Mouse (Mus musculus) limb, embryonic 10.5 days (tissue): ENCODE measurements around the gene Maco1. TPM values are rescaled to one million over a fixed set of nuclear protein-coding genes. Genes with fewer than 3 reads are reported as not detected.
A peak's percentile ranks its signal among the peaks of the same experiment; 100 is the strongest.

Experiments
- DNase-seq: peaks from one replicate; pipeline ENCODE4 v3.0.0-alpha.2; 2017; ENCODE audit warnings: low spot score
- H3K27ac ChIP-seq: fragments of 300-500 bp; sonication (generic); 2 replicates; pipeline ENCODE4 v1.5.1; 2016; ENCODE audit warnings: mild to moderate bottlenecking
- H3K27me3 ChIP-seq: fragments of 300-500 bp; sonication (generic); 2 replicates; pipeline ENCODE4 v1.6.1; 2016; ENCODE audit warnings: low read depth, mild to moderate bottlenecking; ENCODE audit not compliant: poor library complexity, severe bottlenecking
- H3K36me3 ChIP-seq: fragments of 300-500 bp; sonication (generic); 2 replicates; pipeline ENCODE4 v1.6.1; 2016; ENCODE audit warnings: mild to moderate bottlenecking, moderate library complexity
- H3K4me1 ChIP-seq: fragments of 300-500 bp; sonication (generic); 2 replicates; pipeline ENCODE4 v1.6.1; 2016
- H3K4me3 ChIP-seq: fragments of 300-500 bp; sonication (generic); 2 replicates; pipeline ENCODE4 v1.5.1; 2016; ENCODE audit warnings: mild to moderate bottlenecking, moderate library complexity
- H3K9me3 ChIP-seq: fragments of 300-500 bp; sonication (generic); replicated peaks from 2 replicates; pipeline ENCODE4 v1.6.1; 2016; ENCODE audit warnings: mild to moderate bottlenecking
- WGBS: fragments of 180-500 bp; shearing (Covaris S2); methylation state at CpG from one replicate; pipeline ENCODE4 v1.1.7; 2016; 5-methylcytosine and 5-hydroxymethylcytosine counted together
- polyA plus RNA-seq: library from polyadenylated mRNA; unstranded; fragments of >200 nt; fragmentation: Nextera tagmentation; extraction: Ambion mirVana; gene quantifications from 2 replicates; pipeline ENCODE4 v1.2.1, GENCODE M21; 2016

The Maco1 gene
- polyA plus RNA-seq, 1 experiment from 2014 or later, result 48.2 TPM

DNA sequence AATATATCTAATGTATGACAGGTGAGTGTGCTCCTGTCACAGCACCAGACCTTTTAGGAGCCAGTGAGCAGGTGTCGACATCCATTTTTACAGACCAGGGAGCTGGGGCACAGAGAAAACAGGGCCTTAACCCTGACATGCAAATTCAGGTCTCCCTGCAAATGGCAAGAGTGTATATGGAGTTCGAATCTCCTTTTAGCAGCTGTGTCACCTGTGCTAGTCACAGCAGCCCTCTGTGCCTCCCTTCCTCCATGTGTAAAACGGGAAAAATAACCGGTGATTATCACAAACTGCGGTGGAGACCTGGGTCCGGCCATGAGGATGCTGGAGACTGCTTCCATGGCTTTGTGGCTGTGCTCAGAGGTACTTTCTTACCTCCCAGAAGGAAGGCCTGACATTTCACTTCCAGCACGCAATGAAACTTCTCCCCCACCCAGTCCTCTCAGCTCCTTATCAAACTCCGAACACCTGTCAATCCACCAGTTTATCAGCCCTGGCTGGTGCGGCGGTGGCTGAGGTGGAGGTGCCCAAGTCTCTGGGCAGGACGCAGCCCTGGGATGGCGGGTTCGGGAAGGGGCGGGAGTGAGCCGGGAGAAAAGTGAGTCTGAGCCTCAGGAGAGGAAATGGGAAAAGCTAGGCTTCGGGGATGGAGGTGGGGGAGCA is 16.1 kb upstream of the Maco1 start:
- Histone ChIP-seq H3K4me1 (peaks cover 22% of the 10 kb centered on the region), H3K9me3 (no peaks in the 10 kb centered on the region), H3K36me3 (no peaks in the 10 kb centered on the region), H3K27ac (0 out of 2 replicates have a peak overlapping the region, but pooled peaks have one; percentile 38), H3K4me3 (peak overlapping the region; percentile 32), H3K27me3 (peaks cover 50% of the 10 kb centered on the region)
- peak; percentile 47 for DNase-seq
- 11% methylated on average over 16 of the region's 16 CpGs for WGBS

GRCm38 (mm10) chr4:134868490-134868889 is 15.3 kb upstream of the Maco1 start:
- Histone ChIP-seq H3K9me3 (no peaks in the 10 kb centered on the region), H3K27me3 (peaks cover 50% of the 10 kb centered on the region), H3K4me3 (no peak overlapping the region; the same call in 1 of the 2 replicates), H3K36me3 (no peaks in the 10 kb centered on the region), H3K4me1 (peaks cover 22% of the 10 kb centered on the region), H3K27ac (no peak overlapping the region)
- DNase-seq, result no peak
- 26% methylated on average over 8 of the region's 9 CpGs for whole genome bisulfite sequencing

DNA sequence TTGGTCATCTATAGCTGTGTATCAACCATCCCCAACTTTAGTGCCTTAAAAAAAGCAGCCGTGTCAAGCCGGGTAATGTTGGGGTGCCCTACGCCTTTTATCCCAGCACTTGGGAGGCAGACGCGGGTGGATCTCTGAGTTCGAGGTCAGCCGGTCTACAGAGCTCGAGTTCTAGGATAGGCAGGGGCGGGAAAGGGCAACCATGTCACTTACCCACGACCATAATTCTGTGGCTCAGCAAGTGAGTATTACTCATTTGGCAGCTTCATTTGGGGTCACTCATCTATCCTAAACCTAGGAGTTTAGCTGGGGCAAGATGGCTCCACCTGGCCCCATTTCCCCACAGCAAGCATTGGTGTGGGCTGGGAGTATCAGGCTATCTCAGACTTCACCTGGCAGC is 14.9 kb upstream of the Maco1 start:
- WGBS, result 90% methylated on average over 10 of the region's 10 CpGs

GRCm38 (mm10) chr4:134867661-134868060 is 14.5 kb upstream of the Maco1 start:
- 93% methylated on average over 8 of the region's 8 CpGs for WGBS
- Histone ChIP-seq H3K27me3 (peaks cover 50% of the 10 kb centered on the region), H3K36me3 (no peaks in the 10 kb centered on the region), H3K27ac (no peak overlapping the region), H3K4me3 (no peak overlapping the region), H3K9me3 (no peaks in the 10 kb centered on the region), H3K4me1 (peaks cover 22% of the 10 kb centered on the region)
- no peak for DNase-seq

More for the DNA sequence above, 14.9 kb upstream of the Maco1 start:
- no peak for DNase-seq
- Histone ChIP-seq H3K36me3 (no peaks in the 10 kb centered on the region), H3K4me1 (peaks cover 22% of the 10 kb centered on the region), H3K9me3 (no peaks in the 10 kb centered on the region), H3K27ac (no peak overlapping the region), H3K4me3 (no peak overlapping the region), H3K27me3 (peaks cover 50% of the 10 kb centered on the region)

GRCm38 (mm10) chr4:134867213-134867612 is 14.1 kb upstream of the Maco1 start:
- Histone ChIP-seq H3K36me3 (no peaks in the 10 kb centered on the region), H3K27me3 (peaks cover 49% of the 10 kb centered on the region), H3K27ac (no peak overlapping the region), H3K4me3 (no peak overlapping the region), H3K4me1 (peaks cover 22% of the 10 kb centered on the region), H3K9me3 (no peaks in the 10 kb centered on the region)
- 89% methylated on average over 8 of the region's 8 CpGs for WGBS
- no peak for DNase-seq

DNA sequence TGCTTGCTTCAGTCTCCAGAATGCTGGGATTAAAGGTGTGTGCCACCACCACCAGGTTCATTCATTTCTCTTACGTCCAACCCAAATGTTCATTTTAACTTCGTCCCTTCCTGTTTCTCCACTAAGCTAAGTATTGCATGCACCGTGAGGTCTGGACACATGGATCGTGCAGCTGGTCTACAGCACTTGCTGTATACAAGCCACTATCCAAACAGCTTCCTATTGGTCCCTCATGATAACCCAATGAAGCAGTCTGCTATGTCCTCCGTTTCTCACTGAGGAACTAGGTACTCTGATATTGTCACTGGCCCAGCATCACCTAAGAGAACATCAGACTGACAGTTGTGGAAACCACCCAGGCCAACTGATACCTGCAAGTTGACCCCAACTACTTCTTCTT is 12.6 kb upstream of the Maco1 start:
- Histone ChIP-seq H3K36me3 (no peaks in the 10 kb centered on the region), H3K9me3 (no peaks in the 10 kb centered on the region), H3K27ac (no peak overlapping the region), H3K27me3 (peaks cover 37% of the 10 kb centered on the region), H3K4me3 (0 out of 2 replicates have a peak overlapping the region, but pooled peaks have one; percentile 20), H3K4me1 (peaks cover 22% of the 10 kb centered on the region)
- 95% methylated on average over 5 of the region's 5 CpGs for WGBS
- no peak for DNase-seq

GRCm38 (mm10) chr4:134865340-134865739 is 12.2 kb upstream of the Maco1 start:
- H3K36me3 ChIP-seq, result no peaks in the 10 kb centered on the region
- no peaks in the 10 kb centered on the region for H3K9me3 ChIP-seq
- peaks cover 33% of the 10 kb centered on the region for H3K27me3 ChIP-seq
- 79% methylated on average over 6 of the region's 6 CpGs for WGBS
- H3K4me3 ChIP-seq, result 0 out of 2 replicates have a peak overlapping the region, but pooled peaks have one; percentile 20
- H3K4me1 ChIP-seq, result peaks cover 21% of the 10 kb centered on the region
- no peak for DNase-seq
- H3K27ac ChIP-seq, result no peak overlapping the region

DNA sequence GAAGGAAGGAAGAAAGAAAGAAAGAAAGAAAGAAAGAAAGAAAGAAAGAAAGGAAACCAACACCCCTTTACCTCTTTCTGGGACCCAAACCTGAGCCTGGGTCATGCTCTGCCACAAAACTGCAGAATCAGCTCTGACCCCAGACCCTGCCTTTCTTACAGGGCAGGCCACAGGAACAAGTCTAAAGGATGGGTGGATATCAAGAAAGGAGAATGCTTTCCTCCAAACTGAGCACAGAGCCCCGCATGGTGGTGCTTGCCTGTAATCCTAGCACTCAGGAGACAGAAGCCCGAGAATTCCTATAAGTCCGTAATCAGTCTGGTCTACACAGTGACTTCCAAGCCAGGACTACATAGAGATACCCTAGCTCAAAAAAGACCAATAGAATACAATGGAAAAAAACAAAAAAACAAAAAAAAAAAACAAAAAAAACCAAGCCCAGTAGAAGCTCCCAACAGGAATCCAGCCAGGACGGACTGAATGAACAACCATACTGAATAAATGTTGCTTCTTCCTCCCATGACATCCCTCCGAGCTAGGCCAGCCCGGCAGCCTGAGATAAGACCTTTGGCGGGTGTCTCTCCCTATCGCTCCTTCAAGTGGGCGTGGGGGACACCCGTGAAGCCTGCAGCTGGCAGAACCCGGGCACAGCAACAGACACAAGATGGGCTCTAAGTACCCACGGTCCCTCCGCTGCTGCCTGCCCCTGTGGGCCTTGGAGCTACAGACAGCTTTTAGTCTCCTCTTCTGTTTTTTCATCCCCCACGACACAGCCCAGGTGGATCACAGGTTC is 11.0 kb upstream of the Maco1 start, which contains the start of gene Rhd:
Rhd (plus strand) TSS at position 600 of the 793 bp plus-strand sequence.
- 0 out of 2 replicates have a peak within 1 kb of the TSS, but pooled peaks have one; percentile 17 for H3K27ac ChIP-seq
- WGBS, result 70% methylated on average over 14 of the region's 14 CpGs
- peak within 1 kb of the TSS; percentile 20 for H3K4me3 ChIP-seq

DNA sequence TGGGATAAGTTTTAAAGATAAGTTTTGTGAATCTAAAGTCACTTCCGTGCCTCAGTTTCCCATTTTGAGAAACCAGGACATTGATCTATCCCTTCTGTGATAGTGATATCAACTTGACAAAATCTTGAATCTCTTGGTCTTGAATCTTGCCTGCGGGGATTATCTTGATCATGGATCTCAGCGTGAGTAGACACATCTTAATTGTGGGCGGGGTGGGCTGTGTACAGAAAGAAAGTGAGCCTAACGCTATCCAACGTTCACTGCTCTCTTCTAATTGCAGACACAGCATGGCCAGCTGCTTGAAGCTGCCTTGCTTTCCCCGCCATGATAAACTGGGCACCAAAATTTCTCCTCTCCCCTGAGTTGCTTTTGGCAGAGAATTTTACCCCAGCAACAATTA is 9.9 kb upstream of the Maco1 start:
- 87% methylated on average over 7 of the region's 7 CpGs for WGBS
- Histone ChIP-seq H3K27me3 (peaks cover 10% of the 10 kb centered on the region), H3K4me3 (no peak overlapping the region), H3K36me3 (no peaks in the 10 kb centered on the region), H3K27ac (no peak overlapping the region), H3K4me1 (no peaks in the 10 kb centered on the region), H3K9me3 (no peaks in the 10 kb centered on the region)
- DNase-seq, result no peak

More for the DNA sequence above, 11.0 kb upstream of the Maco1 start, which contains the start of gene Rhd:
- DNase-seq, result no peak
- Histone ChIP-seq H3K36me3 (no peaks in the 10 kb centered on the region), H3K9me3 (no peaks in the 10 kb centered on the region), H3K4me1 (peaks cover 9% of the 10 kb centered on the region), H3K27me3 (peaks cover 21% of the 10 kb centered on the region)

GRCm38 (mm10) chr4:134861884-134862283 is 8.7 kb upstream of the Maco1 start:
- no peak overlapping the region for H3K27ac ChIP-seq
- no peak overlapping the region for H3K4me3 ChIP-seq
- WGBS, result 87% methylated on average over 6 of the region's 6 CpGs
- 0 out of 2 replicates have a peak, but pooled peaks cover 5% of the 10 kb centered on the region for H3K27me3 ChIP-seq
- no peak for DNase-seq
- H3K4me1 ChIP-seq, result no peaks in the 10 kb centered on the region; the same call in 1 of the 2 replicates
- H3K36me3 ChIP-seq, result no peaks in the 10 kb centered on the region
- no peaks in the 10 kb centered on the region for H3K9me3 ChIP-seq

GRCm38 (mm10) chr4:134858494-134858893 is 5.3 kb upstream of the Maco1 start:
- WGBS, result 89% methylated on average over 4 of the region's 4 CpGs
- H3K9me3 ChIP-seq, result no peaks in the 10 kb centered on the region
- no peak overlapping the region for H3K4me3 ChIP-seq
- no peaks in the 10 kb centered on the region for H3K36me3 ChIP-seq
- no peak overlapping the region for H3K27ac ChIP-seq
- no peak for DNase-seq
- H3K4me1 ChIP-seq, result peaks cover 14% of the 10 kb centered on the region
- peaks cover 28% of the 10 kb centered on the region for H3K27me3 ChIP-seq

DNA sequence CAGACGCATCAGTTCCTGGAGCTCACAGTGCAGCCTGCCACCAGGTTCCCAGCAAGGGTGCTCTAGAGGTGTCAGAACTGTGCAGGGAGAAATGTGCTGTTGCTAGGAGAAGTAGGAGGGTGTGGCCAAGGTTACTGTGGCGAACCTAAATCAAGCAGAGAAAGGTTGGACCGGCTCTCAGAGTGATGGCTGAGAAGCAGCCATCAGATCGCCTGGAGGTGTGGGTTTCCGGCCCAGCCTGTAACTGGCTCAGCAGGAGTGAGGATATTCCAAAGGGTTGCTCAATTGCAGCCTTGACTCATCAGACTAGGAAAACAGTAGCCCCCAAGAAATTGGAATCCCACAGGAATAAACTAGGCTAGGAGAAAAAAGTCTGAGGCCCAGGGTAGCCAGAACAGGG is 3.4 kb upstream of the Maco1 start:
- WGBS, result 30% methylated on average over 5 of the region's 5 CpGs
- Histone ChIP-seq H3K9me3 (no peaks in the 10 kb centered on the region), H3K4me3 (no peak overlapping the region), H3K27me3 (peaks cover 28% of the 10 kb centered on the region), H3K27ac (peak overlapping the region; percentile 16; the same call in 1 of the 2 replicates), H3K36me3 (no peaks in the 10 kb centered on the region), H3K4me1 (peaks cover 25% of the 10 kb centered on the region)
- DNase-seq, result no peak

DNA sequence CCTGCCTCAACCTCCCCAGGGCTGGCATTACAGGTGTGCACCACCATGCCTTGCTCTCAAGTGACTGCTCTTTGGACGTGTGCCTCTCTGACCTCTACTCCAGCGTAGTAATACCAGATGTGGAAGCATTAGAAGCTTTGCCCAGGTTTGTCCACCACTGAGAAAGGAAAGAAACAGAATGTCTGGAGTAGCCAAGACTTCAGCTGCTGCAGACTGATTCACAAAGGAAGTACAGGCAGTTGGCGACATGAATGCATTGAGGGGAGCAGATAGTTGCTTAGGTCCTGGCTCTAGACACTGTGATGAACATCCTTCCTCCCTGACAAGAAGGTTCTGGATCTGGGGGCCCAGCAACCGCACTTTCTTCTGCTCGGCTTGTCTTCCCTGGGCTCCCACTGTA is 2.9 kb upstream of the Maco1 start:
- Histone ChIP-seq H3K9me3 (no peaks in the 10 kb centered on the region), H3K27me3 (peaks cover 28% of the 10 kb centered on the region), H3K36me3 (no peaks in the 10 kb centered on the region), H3K27ac (0 out of 2 replicates have a peak overlapping the region, but pooled peaks have one; percentile 16), H3K4me1 (peaks cover 29% of the 10 kb centered on the region), H3K4me3 (0 out of 2 replicates have a peak overlapping the region, but pooled peaks have one; percentile 4)
- 59% methylated on average over 5 of the region's 5 CpGs for WGBS
- DNase-seq, result no peak
